Mouse (Mus musculus) ZHBTc4 (cell line): ENCODE results near the gene Ttll9.

Experiments used
- DNase-seq: peaks from one replicate; pipeline ENCODE4 v3.0.0-alpha.2; 2011; ENCODE audit warnings: low read depth, low spot score

The Ttll9 gene

GRCm38 (mm10) chr2:153013724-153014515, 51.6 kb downstream of the Ttll9 start:
- DNase-seq: no peak

GRCm38 (mm10) chr2:153014758-153015593, 52.7 kb downstream of the Ttll9 start, which contains the start of gene Pdrg1:
Gene Pdrg1, minus strand, starts transcription at chr2:153015427.
- DNase-seq: peak; percentile 97

DNA sequence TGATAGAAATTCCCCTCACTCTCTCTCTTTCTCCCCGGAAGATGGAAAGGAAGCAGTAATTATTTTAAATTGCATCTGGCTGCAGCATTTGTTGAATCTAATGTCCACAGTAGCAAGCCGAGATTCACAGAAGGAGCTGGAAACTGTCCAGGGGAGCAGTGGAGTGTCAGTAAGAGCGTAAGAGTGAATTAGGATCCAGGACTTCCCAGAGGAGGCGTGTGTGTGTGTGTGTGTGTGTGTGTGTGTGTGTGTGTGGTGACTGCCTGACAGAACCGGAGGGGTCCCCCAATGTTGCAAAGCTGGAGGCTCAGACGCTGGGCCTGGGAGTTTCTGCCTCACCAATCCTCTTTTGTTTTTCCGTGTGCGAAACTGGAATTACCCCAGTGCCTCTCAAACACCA, 53.5 kb downstream of the Ttll9 start:
- DNase-seq: no peak

DNA sequence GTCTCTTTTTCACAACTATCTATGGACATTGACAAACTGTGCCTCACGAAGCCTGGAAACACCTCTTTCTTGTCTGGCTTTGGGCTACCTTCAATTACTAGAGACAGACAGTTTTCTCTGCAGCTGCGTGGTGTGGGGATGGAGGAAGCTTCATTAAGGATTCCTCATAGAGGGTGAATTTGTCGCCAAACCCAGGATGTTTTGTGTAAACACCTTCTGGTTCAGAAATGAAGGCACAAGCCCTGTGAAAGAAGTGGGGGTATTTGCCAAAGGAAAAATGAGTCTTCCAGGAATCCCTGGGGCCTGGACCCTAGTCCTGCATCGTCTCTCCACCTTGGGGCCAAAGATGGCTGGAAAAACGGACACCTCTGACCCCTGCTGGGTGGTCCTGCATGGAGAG, 54.5 kb downstream of the Ttll9 start:
- no peak for DNase-seq

- DNase-seq: no peak
Measured at GRCm38 (mm10) chr2:153019355-153019754, 57.1 kb downstream of the Ttll9 start.

DNA sequence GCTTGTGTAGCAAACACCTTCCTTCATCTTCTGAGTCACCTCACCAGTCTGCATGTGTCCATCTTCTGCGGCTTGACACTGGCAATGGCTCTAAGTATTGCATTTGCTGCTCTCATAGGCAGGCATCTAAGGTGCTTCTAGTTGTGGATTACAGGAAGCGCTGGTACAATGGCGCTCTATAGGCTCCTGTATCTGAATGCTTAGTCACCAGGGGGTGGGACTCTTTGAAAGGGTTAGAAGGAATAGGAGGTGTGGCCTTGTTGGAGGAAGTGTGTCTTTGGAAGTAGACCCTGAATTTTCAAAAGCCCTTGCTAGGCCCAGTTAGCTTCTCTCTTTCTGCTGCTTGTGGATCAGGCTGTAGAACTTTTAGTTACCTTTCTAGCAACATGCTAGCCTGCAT, 58.9 kb downstream of the Ttll9 start:
- DNase-seq: peak; percentile 64

GRCm38 (mm10) chr2:153022855-153023254, 60.6 kb downstream of the Ttll9 start:
- DNase-seq: no peak

DNA sequence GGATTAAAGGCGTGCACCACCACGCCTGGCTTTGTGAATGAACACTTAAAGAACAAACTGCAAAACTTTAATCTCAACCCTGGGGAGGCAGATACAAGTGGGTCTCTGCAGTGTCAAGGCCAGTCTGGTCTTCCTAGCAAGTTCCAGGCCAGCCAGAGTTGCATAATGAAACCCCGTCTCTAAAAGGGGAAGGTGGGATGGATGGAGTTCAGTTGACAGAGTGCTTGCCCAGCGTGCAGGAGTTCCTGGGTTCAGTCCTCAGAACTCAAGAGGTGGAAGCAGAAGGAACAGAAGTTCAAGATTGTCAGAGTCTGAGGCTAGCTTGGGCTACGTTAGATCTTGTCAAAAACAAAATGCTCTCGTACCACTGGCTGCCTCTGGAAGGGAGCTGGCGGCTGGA, 63.8 kb downstream of the Ttll9 start:
- DNase-seq: no peak

DNA sequence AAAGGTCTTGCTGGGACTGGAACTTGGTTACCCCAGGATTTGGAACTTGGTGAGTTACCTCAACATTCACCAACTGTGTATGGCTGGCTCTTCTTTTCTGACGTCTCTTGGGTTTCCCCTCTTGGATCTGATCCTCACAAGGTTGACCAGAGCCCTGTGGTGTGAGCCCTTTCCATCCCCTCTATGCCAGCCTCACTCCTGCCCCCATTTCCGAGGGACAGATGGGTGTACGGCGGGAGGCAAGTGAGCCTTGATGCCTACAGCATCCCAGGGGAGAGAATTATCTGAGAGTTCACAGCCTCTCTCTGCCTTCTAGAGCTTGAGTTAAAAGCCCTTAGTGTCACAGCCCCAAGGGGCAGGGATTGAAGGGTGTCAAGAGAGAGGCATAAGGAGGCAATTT, 65.2 kb downstream of the Ttll9 start:
- no peak for DNase-seq

GRCm38 (mm10) chr2:153030422-153030821, 68.1 kb downstream of the Ttll9 start:
- DNase-seq: no peak

DNA sequence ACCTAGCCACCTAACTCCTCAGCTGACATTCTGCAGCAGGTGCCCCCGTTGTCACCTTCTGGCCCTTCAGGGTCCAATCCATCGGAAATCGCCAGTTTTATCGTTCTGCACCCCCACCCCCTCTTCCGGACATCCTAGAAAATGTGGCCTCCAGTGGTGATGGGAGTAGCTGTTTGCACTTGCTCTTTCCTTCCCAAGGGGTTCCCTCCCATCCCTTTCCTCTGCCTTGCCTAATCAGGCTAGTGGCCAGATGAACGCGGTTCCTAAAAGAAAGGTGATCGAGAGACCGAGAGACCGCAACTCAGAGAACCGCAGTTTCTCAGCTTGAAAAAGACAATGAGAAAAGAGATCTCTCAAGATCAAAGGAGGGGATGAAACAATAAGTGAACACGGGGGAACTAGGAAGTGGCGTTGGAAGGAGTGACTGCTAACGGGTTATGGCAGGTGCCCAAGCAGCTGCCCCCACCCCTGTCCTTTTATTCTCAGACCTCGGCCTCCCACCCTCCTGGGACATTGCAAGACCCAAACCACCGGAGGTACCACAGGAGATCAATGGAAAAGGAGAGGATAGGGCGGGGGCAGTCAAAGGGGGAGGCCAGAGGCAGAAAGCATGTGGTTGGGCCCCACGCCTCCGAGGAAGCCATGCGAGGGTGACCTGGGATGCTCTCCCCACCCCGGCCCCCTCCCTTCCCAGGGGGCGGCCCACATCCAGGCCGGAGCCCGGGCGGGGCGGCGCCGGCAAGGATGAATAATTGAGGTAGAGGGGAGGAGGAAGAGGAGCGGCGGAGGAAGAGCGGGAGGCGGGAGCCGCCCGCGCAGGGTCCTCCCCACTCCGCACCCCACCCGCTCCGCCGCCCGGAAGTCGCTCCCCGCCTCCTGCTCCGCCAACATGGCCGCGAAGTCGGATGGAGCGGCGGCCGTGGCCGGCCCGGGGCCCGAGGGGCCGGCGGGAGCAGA, 69.1 kb downstream of the Ttll9 start, which contains the start of gene Xkr7:
TSS of gene Xkr7 (plus strand) at position 727 of the 957 bp plus-strand sequence.
- peak; percentile 36 for DNase-seq

GRCm38 (mm10) chr2:153032083-153032842, 70.0 kb downstream of the Ttll9 start:
- DNase-seq: peak; percentile 92

GRCm38 (mm10) chr2:153032973-153033372, 70.7 kb downstream of the Ttll9 start:
- DNase-seq: peak; percentile 39

DNA sequence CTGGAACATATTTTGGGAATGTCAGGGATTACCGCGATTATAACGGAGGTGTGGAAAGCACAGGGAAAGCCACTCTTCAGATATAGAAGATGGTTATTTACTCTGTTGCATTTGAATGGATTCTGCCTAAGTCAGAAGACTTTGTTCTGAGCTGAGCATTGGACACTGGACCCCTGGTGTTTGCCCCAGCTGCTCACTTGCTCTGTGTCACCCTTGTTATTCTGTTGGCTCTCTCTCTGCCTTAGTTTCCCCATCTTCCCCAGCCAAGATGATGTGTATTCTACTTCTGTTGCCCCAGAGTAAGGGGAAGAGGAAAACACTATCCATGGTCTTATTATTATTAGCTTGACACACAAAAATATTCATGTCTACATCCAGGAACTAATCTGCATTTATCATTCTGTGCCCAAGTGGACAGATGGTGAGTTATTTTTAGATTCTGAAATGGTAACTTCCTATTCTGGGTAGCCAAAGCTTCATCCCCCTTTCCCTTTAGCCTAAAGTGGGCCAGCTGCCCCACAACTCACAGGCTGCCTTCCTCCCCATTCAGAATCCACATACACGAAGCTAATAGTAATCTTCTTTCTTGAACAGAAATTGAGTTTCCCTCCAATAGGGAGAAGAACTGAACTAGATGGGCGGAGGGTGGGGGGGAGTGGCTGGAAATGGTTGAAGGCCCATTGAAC, 71.4 kb downstream of the Ttll9 start:
- DNase-seq: no peak

DNA sequence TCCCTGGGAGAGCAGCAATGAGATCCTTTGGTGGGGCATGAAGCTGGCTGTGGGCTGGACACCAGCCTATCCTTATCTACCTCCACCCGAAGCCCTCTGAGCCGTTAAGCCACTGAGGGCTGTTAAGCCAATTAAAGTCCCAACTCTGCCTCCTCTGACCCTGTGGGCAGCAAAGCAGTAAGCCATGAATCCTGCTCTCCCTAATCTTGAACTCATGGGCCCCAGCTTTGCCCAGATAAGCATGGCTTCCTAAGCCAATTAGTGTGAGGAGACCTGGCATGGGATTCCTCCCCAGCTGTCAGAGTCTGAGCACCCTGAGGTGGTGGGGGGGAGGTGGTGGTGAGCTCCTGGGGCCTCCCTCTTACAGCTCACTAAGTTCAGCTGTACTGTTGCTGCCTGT, 74.4 kb downstream of the Ttll9 start:
- no peak for DNase-seq

DNA sequence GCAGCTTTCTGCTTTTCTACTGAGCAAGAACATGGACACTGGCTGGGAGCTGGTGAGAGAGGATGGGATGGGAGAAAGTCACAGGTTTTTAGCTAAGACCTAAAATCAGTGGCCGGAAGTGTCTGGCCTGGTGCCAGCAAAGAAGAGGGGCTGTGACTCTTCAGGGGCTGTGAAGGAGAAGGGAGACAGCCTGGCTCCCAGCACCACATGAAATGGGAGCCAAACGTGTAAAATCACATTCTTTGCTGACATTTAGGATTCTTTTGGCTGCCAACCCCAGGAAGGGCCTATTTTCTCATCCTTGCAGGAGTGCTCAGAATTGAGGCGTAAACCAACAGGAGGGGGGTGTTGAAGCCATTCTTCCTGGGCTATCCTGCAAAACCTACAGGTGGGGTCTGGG, 81.6 kb downstream of the Ttll9 start:
- no peak for DNase-seq

DNA sequence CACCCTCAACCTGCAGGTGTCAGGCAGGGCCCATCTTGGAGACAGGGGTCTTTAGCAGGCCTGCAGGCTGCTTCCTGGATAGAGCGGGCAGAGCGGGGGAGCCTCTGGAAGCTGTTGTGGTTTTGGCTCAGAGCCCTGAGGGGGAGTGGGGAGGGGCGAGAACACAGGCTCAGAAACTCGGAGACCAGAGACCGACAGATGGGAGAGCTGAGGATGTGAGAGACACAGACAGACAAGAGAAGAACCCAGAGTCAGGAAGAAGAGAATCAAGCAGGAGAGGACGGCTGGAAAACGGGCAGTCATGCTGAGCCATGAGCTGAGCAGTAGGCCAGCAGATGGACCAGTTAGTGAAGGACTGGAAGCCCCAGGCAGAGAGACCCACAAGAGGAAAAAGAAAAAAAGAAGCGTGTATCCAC, 83.6 kb downstream of the Ttll9 start:
- no peak for DNase-seq

DNA sequence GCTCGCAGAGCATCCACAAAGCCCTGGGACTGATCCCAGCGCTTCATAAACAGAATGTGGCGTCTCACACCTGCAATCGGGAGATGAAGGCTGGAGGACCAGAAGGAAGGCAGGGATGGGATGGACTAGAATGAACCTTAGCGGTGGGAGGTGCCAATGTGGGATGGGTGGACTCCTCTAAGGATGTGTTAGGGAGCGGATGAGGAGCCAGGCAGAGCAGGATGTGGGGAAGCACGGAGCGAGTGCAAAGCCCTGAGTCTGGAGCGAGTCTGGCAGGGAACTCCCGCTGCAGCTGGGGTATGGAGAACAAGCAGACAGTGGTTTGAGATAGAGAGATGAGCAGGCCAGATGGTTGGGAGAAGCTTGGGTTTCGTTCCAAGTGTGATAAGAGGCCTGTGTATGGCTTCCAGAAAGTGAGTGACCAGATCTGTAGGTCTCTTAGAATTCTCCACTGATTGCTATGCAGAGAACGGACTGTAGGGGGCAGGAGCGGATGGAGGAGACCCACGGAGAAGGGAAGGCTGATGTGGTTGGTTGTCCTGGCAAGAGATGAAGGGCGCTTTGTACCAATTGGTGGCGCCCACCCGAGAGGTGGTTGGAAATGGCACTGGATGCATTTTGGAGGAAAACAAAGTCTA, 85.7 kb downstream of the Ttll9 start:
- DNase-seq: peak; percentile 74

- DNase-seq: no peak
Measured at GRCm38 (mm10) chr2:153049288-153049996, 87.2 kb downstream of the Ttll9 start.
